7 mouse cellular contexts compared by ENCODE assay signal in genomic region chr9:66919382-66919971, GRCm38 (mm10). TPM values are rescaled to one million over a fixed set of nuclear protein-coding genes. Genes with fewer than 3 reads are reported as not detected.
A peak's percentile ranks its signal among the peaks of the same experiment; 100 is the strongest.
DNase-seq lines count a peak whose midpoint lies in the region; ATAC-seq and TF ChIP-seq lines count a peak whose summit lies in the region.

TSS of gene Rab8b (minus strand) at chr9:66919687.

- intact Hi-C loops in left cerebral cortex, postnatal 4 days (cut with DNase I), result loop anchor here (10.0 kb wide), 1 partner anchor 55 kb away; no protein-coding TSS in a partner anchor

- peak; percentile 93 for TF ChIP-seq POLR2A in small intestine, adult 2 months (IDR thresholded peaks at IDR 0.05; ENCODE audit: low read depth, low read length)

- peak within 1 kb of the TSS; percentile 72 for H3K4me2 ChIP-seq in intestine, postnatal 0 days (replicated peaks; ENCODE audit: low read depth)
- peak within 1 kb of the TSS; percentile 82 for H3K4me2 ChIP-seq in midbrain, embryonic 12.5 days (replicated peaks)

- H3K9me3 ChIP-seq in embryonic facial prominence, embryonic 10.5 days, result no peaks in the 10 kb centered on the region
- H3K9me3 ChIP-seq in intestine, postnatal 0 days (ENCODE audit: control insufficient read depth), result no peaks in the 10 kb centered on the region
- no peaks in the 10 kb centered on the region for H3K9me3 ChIP-seq in midbrain, embryonic 12.5 days

- TF ChIP-seq CTCF in intestine, postnatal 0 days (IDR thresholded peaks at IDR 0.05; ENCODE audit: low read depth), result no peak
- no peak for TF ChIP-seq CTCF in small intestine, adult 2 months (IDR thresholded peaks at IDR 0.05; ENCODE audit: extremely low read depth, insufficient read length, insufficient replicate concordance, low read depth, low read length)

- peak within 1 kb of the TSS; percentile 73 for H3K9ac ChIP-seq in intestine, postnatal 0 days (ENCODE audit: low read depth, low read length)
- peak within 1 kb of the TSS; percentile 91 for H3K9ac ChIP-seq in midbrain, embryonic 12.5 days (replicated peaks)

- peak; percentile 99 for DNase-seq in adrenal gland, postnatal 10 days
- peak; percentile 100 for DNase-seq in embryonic facial prominence, embryonic 10.5 days (ENCODE audit: low spot score)
- DNase-seq in gonadal fat pad, adult 2 months (ENCODE audit: low read depth), result peak; percentile 59
- peak; percentile 99 for DNase-seq in left cerebral cortex, postnatal 4 days

- peaks cover 9% of the 10 kb centered on the region; the same call in 1 of the 2 replicates for H3K36me3 ChIP-seq in embryonic facial prominence, embryonic 10.5 days (replicated peaks)
- no peaks in the 10 kb centered on the region for H3K36me3 ChIP-seq in intestine, postnatal 0 days (ENCODE audit: control insufficient read depth, insufficient read depth)
- H3K36me3 ChIP-seq in midbrain, embryonic 12.5 days, result no peaks in the 10 kb centered on the region
- H3K36me3 ChIP-seq in small intestine, adult 2 months (ENCODE audit: control insufficient read depth, insufficient read depth, low read length), result no peaks in the 10 kb centered on the region

- under 1% methylated on average over 49 of the region's 49 CpGs for WGBS in embryonic facial prominence, embryonic 10.5 days
- WGBS in intestine, postnatal 0 days, result under 1% methylated on average over 42 of the region's 49 CpGs
- under 1% methylated on average over 49 of the region's 49 CpGs for WGBS in midbrain, embryonic 12.5 days
- WGBS in small intestine, adult 2 months, result under 1% methylated on average over 49 of the region's 49 CpGs

- peak within 1 kb of the TSS; percentile 97 for H3K4me3 ChIP-seq in embryonic facial prominence, embryonic 10.5 days
- peak within 1 kb of the TSS; percentile 91 for H3K4me3 ChIP-seq in intestine, postnatal 0 days (ENCODE audit: low read depth, low read length)
- H3K4me3 ChIP-seq in midbrain, embryonic 12.5 days, result peak within 1 kb of the TSS; percentile 89
- peak within 1 kb of the TSS; percentile 87 for H3K4me3 ChIP-seq in small intestine, adult 2 months (ENCODE audit: low read depth, low read length)

- peak within 1 kb of the TSS; percentile 95 for H3K27ac ChIP-seq in embryonic facial prominence, embryonic 10.5 days (replicated peaks)
- peak within 1 kb of the TSS; percentile 86 for H3K27ac ChIP-seq in intestine, postnatal 0 days (ENCODE audit: low read depth, low read length)
- peak within 1 kb of the TSS; percentile 89 for H3K27ac ChIP-seq in midbrain, embryonic 12.5 days (replicated peaks)
- H3K27ac ChIP-seq in small intestine, adult 2 months (ENCODE audit: insufficient read depth, low read depth, low read length), result peak within 1 kb of the TSS; percentile 62

- peaks cover 6% of the 10 kb centered on the region; the same call in 1 of the 2 replicates for H3K27me3 ChIP-seq in embryonic facial prominence, embryonic 10.5 days (replicated peaks; ENCODE audit: low read depth, poor library complexity, severe bottlenecking)
- H3K27me3 ChIP-seq in intestine, postnatal 0 days (replicated peaks; ENCODE audit: control insufficient read depth, insufficient read depth, low read length), result no peaks in the 10 kb centered on the region
- no peaks in the 10 kb centered on the region for H3K27me3 ChIP-seq in midbrain, embryonic 12.5 days
- no peaks in the 10 kb centered on the region for H3K27me3 ChIP-seq in small intestine, adult 2 months (ENCODE audit: control insufficient read depth, insufficient read depth, low read length)

- ATAC-seq in intestine, postnatal 0 days, result peak; percentile 91
- peak; percentile 98 for ATAC-seq in midbrain, embryonic 12.5 days (ENCODE audit: low FRiP score, low read depth)

- peaks cover 42% of the 10 kb centered on the region for H3K4me1 ChIP-seq in embryonic facial prominence, embryonic 10.5 days
- H3K4me1 ChIP-seq in intestine, postnatal 0 days (replicated peaks; ENCODE audit: control insufficient read depth, insufficient read depth, low read length), result peaks cover 16% of the 10 kb centered on the region
- peaks cover 17% of the 10 kb centered on the region for H3K4me1 ChIP-seq in midbrain, embryonic 12.5 days
- peaks cover 17% of the 10 kb centered on the region; the same call in 1 of the 2 replicates for H3K4me1 ChIP-seq in small intestine, adult 2 months (ENCODE audit: control insufficient read depth, insufficient read depth, insufficient read length, low read length)

RNA-seq across cellular contexts. Expression of gene Rab8b, which starts in this region (rescaled TPM):
- 10 to 100 TPM; 21.7 TPM for total RNA-seq in adrenal gland, postnatal 10 days (2021)
- polyA plus RNA-seq in embryonic facial prominence, embryonic 10.5 days (2016; fragmentation: Nextera tagmentation; extraction: Ambion mirVana), result 21.4 and 23.9 TPM in 2 replicates
- 9.7 and 10.6 TPM in 2 replicates for polyA plus RNA-seq in gonadal fat pad, adult 2 months (2012; rRNA removed)
- 16.2 and 18.9 TPM in 2 replicates for polyA plus RNA-seq in intestine, postnatal 0 days (2015; fragmentation: Nextera tagmentation; extraction: Ambion mirVana)
- total RNA-seq in left cerebral cortex, postnatal 4 days (2021), result 10 to 100 TPM; 27.5 to 30.0 TPM
- polyA plus RNA-seq in midbrain, embryonic 12.5 days (2016; fragmentation: Nextera tagmentation; extraction: Ambion mirVana), result 34.8 and 37.2 TPM in 2 replicates
- polyA plus RNA-seq in small intestine, adult 2 months (2012; rRNA removed), result 2.7 and 3.0 TPM in 2 replicates

Comparison
In these comparisons a context has a peak if more than half of its experiments do, and no peak if none do; other contexts are left out.
1. Peak in every context shown above with its lines: DNase-seq, ATAC-seq, H3K4me3 ChIP-seq and H3K27ac ChIP-seq.